Mouse (Mus musculus): ENCODE results near the gene Ccdc124.

The Ccdc124 gene

DNA sequence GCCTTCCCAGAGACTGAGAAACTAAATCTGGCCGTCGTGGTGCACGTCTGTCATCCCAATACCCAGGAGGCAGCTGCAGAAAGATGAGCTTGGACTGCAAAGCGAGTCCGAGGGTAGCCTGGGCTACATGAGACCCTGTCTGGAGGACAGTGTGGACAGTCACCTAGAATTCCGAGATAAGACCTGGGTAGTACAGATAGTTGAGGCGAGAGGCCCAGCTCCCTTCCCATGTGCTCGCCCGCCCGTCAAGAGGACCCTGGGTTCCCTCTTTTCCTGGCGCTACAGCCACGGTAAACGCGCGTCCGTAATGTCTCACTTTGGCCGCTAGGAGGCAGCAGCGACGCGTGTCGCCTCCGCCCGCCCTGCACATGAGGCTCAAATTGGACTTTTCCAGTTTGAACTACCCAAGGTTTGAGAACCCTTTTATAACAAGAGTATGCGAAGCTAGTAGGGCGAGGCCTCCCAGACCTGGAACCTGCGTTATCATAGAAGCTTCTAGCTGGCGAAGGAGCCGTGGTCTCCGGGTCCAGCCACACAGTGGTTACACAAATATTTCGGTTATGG lies 52.3 kb downstream of the Ccdc124 start:
- no peak for DNase-seq (ENCODE audit: low spot score)

DNA sequence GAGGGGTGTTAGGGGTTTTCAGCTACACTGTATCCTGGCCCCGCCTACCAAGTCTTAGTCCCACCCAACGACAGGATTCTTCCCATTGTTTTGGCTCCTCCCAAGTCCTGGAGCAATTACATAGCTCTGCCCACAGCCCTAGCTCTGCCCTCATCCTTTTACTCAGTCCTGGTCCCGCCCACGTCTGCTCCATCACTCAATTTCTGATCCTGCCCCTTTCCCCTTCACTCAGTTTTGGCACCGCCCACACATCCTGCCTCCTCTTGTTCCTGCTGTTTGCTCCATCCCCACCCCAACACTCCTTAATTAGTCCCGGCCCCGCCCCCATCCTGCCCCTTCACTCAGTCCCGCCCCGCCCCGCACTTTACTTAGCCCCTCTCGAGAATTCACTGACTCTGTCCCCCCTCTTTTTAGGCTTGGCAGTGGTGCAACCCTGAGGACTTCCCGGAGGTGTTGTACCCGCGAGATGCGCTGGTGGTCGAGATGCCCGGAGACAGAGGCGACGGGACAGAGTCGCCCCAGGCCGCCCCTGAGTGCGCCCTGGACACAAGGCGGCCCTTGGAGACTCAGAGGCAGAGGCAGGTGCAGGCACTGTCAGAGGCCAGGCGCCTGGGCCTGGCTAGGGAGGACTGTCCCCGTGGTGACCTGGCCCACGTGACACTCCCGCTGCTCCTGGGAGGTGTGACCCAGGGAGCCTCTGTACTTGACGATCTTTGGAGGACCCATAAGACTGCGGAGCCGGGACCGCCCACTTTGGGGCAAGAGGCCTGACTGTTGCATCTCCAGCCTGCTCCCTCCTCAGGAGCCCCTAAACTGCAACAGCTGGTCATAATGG lies 53.4 kb downstream of the Ccdc124 start:
- DNase-seq (ENCODE audit: low spot score): no peak

All from left cerebral cortex, adult 11 months (tissue).